Mouse (Mus musculus): ENCODE measurements around the gene Fbxw8. TPM values are rescaled to one million over a fixed set of nuclear protein-coding genes. Genes with fewer than 3 reads are reported as not detected.
A peak's percentile ranks its signal among the peaks of the same experiment; 100 is the strongest.

Gene Fbxw8
- polyA plus RNA-seq, 1 experiment from 2014 or later, result 23.7 TPM

DNA sequence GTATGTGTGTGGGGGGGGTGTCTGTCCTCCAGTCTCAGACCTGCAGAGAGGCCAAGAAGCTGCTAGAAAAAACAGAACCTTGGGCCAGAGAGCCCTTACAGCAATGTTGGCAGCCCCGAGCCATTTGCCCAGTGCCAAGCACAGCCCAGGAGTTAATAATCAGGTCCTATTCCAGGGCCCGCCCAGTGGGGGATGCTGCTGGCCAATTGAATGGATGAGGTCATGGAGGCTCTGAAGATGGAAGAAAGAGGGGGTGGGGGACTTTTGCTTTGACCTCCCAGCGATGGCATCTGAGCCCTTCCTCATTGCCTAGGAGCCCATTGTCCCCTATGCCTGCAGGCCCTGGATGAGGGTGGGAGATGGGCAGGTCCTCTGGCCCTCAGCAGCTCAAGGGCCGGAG lies 123.8 kb downstream of the Fbxw8 start:
- Histone ChIP-seq H3K4me3 (no peak overlapping the region), H3K9me3 (no peaks in the 10 kb centered on the region), H3K27me3 (peaks cover 47% of the 10 kb centered on the region), H3K36me3 (no peaks in the 10 kb centered on the region), H3K9ac (no peak overlapping the region), H3K4me1 (replicated peaks) (peaks cover 33% of the 10 kb centered on the region), H3K4me2 (no peak overlapping the region), H3K27ac (no peak overlapping the region)
- no peak for ATAC-seq (ENCODE audit: low FRiP score)
- WGBS, result 40% methylated on average over 4 of the region's 4 CpGs

- no peaks in the 10 kb centered on the region for H3K36me3 ChIP-seq
- H3K27ac ChIP-seq, result no peak overlapping the region
- no peak overlapping the region for H3K4me2 ChIP-seq
- H3K27me3 ChIP-seq, result peaks cover 52% of the 10 kb centered on the region
- H3K4me1 ChIP-seq (replicated peaks), result peaks cover 37% of the 10 kb centered on the region
- no peak overlapping the region for H3K4me3 ChIP-seq
- H3K9me3 ChIP-seq, result no peaks in the 10 kb centered on the region
- ATAC-seq (ENCODE audit: low FRiP score), result no peak
- H3K9ac ChIP-seq, result no peak overlapping the region
- 49% methylated on average over 5 of the region's 5 CpGs for WGBS
Measured at GRCm38 (mm10) chr5:118031059-118031458, 124.2 kb downstream of the Fbxw8 start.

DNA sequence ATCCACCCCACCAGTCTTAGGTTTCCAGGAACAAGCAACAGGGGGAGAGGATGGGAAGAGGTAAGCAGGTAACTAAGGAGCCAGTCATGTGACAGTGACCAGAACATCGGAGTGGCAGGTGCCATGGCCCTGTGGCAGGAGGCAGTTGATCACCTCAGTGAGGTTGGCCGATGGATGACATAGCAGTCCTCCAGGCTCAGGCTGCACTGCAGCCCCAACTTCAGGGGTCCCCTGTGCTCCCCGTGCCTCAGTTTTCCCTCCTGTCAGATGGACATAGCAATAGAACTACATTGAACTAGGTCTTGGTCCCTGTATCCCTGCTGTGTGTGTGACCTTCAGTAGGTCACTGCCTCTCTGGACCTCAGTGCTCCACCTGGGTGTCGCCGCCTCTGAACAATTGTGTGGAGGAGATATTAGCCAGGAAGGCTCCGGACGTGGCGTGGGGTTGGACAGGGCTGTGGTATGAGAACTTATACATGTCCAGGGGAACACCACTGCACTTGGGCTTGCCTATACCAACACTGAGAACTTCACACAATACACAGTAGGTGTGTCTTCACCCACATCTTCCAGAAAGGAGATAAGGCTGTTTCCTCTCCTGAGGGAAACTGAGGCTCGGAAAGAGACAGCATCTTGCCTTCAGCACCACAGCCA lies 125.1 kb downstream of the Fbxw8 start:
- ATAC-seq (ENCODE audit: low FRiP score), result no peak
- no peaks in the 10 kb centered on the region for H3K36me3 ChIP-seq
- H3K27ac ChIP-seq, result no peak overlapping the region
- no peaks in the 10 kb centered on the region for H3K9me3 ChIP-seq
- no peak overlapping the region for H3K4me3 ChIP-seq
- H3K27me3 ChIP-seq, result peaks cover 61% of the 10 kb centered on the region
- peaks cover 41% of the 10 kb centered on the region for H3K4me1 ChIP-seq (replicated peaks)
- H3K4me2 ChIP-seq, result no peak overlapping the region
- WGBS, result 91% methylated on average over 9 of the region's 9 CpGs
- no peak overlapping the region for H3K9ac ChIP-seq

GRCm38 (mm10) chr5:118029420-118029819 lies 125.8 kb downstream of the Fbxw8 start:
- H3K9ac ChIP-seq, result peak overlapping the region; percentile 51; the same call in 1 of the 2 replicates
- H3K27me3 ChIP-seq, result peaks cover 61% of the 10 kb centered on the region

DNA sequence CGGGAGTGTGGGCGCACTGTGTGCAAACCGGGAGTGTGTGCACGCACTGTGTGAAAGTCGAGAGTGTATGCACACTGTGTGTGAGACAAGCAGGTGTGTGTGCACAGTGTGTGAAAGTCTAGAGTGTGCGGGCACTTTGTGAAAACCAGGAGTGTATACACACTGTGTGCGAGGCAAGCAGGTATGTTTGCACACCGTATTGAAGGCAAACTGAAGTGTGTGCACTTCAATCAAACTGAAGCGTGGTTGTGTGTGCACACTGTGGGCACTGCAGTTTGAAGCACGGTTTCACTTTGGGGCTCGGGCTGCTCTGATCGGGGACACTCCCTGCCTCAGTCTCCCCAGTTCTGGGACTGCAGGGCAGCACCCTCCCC lies 126.2 kb downstream of the Fbxw8 start:
- Histone ChIP-seq H3K9ac (peak overlapping the region; percentile 51; the same call in 1 of the 2 replicates), H3K27me3 (peaks cover 61% of the 10 kb centered on the region), H3K4me3 (peak overlapping the region; percentile 61), H3K36me3 (no peaks in the 10 kb centered on the region), H3K9me3 (no peaks in the 10 kb centered on the region), H3K4me2 (peak overlapping the region; percentile 98), H3K4me1 (replicated peaks) (peaks cover 41% of the 10 kb centered on the region), H3K27ac (no peak overlapping the region)
- no peak; the same call in 1 of the 2 replicates for ATAC-seq (ENCODE audit: low FRiP score)
- 5% methylated on average over 12 of the region's 12 CpGs for WGBS

More at GRCm38 (mm10) chr5:118029420-118029819, 125.8 kb downstream of the Fbxw8 start:
- Histone ChIP-seq H3K4me2 (peak overlapping the region; percentile 98), H3K27ac (no peak overlapping the region), H3K4me3 (peak overlapping the region; percentile 61), H3K9me3 (no peaks in the 10 kb centered on the region), H3K4me1 (replicated peaks) (peaks cover 41% of the 10 kb centered on the region), H3K36me3 (no peaks in the 10 kb centered on the region)
- WGBS, result 5% methylated on average over 10 of the region's 10 CpGs
- no peak for ATAC-seq (ENCODE audit: low FRiP score)

GRCm38 (mm10) chr5:118028191-118029034 lies 126.9 kb downstream of the Fbxw8 start:
- Histone ChIP-seq H3K4me1 (replicated peaks) (peaks cover 41% of the 10 kb centered on the region), H3K4me2 (peak overlapping the region; percentile 98), H3K9ac (peak overlapping the region; percentile 75), H3K9me3 (no peaks in the 10 kb centered on the region), H3K4me3 (peak overlapping the region; percentile 61), H3K27ac (no peak overlapping the region), H3K36me3 (no peaks in the 10 kb centered on the region), H3K27me3 (peaks cover 61% of the 10 kb centered on the region)
- ATAC-seq (ENCODE audit: low FRiP score), result peak; percentile 17; the same call in 1 of the 2 replicates
- 1% methylated on average over 75 of the region's 79 CpGs for WGBS

DNA sequence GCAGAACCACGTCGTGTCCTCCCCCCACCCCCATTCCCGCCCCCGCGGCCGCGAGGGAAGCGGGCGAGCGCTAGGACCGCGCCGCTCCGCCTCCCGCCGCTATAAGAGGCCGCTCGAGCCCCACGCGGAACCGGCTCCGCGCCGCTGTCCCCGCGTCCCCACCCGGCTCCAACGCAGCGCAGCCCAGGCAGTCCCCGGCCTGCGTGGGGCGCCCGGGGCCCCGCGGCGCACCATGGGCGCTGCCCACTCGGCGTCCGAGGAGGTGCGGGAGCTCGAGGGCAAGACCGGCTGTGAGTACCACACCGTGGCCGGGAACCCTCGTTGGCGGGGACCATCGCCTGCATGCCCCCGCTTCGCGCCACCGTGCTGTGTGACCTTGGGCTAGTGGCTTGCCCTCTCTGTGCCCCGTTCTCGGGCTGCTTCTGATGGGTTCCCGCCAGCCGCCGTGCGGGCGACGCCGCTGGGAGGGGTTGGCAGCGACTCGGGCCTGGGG lies 127.5 kb downstream of the Fbxw8 start, which contains the start of gene Tesc:
TSS of gene Tesc (plus strand) at position 46 of the 493 bp plus-strand sequence.
- peak within 1 kb of the TSS; percentile 75 for H3K9ac ChIP-seq
- no peak within 1 kb of the TSS for H3K27ac ChIP-seq
- peaks cover 61% of the 10 kb centered on the region for H3K27me3 ChIP-seq
- H3K4me2 ChIP-seq, result peak within 1 kb of the TSS; percentile 98
- peak within 1 kb of the TSS; percentile 61 for H3K4me3 ChIP-seq
- no peaks in the 10 kb centered on the region for H3K36me3 ChIP-seq
- peaks cover 41% of the 10 kb centered on the region for H3K4me1 ChIP-seq (replicated peaks)
- ATAC-seq (ENCODE audit: low FRiP score), result 0 out of 2 replicates have a peak, but pooled peaks have one; percentile 14
- H3K9me3 ChIP-seq, result no peaks in the 10 kb centered on the region
- under 1% methylated on average over 61 of the region's 63 CpGs for WGBS

DNA sequence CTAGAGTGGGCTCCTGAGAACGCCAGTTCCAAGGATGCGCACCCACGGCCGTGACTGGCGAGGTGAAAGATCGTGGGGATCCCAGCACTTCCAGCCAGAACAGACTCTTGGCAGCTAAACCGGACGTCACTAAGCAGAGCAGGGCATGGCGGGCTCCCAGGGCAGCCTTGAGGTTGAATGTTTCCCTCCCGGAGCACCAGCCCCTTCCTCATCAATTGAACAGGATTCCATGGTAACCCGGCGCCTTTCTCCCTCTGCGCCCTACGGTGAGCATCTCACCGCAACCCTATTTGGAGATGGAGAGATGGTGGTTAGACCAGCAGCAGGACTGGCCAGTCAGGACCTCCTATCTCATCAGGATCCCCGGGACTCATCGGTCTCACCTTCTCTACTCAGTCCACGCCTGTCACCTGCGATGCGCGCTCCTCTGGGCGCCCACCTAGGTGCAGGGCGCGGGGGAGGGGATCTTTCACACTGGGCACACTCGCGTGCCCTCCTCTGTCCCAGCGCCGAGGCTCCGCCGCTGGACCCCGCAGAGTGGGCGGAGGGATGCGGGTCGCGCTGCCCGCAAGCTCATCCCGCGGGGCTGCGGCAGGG lies 128.1 kb downstream of the Fbxw8 start:
- peak overlapping the region; percentile 61 for H3K4me3 ChIP-seq
- under 1% methylated on average over 39 of the region's 39 CpGs for WGBS
- H3K9me3 ChIP-seq, result no peaks in the 10 kb centered on the region
- peaks cover 61% of the 10 kb centered on the region for H3K27me3 ChIP-seq
- H3K4me1 ChIP-seq (replicated peaks), result peaks cover 41% of the 10 kb centered on the region
- H3K4me2 ChIP-seq, result peak overlapping the region; percentile 98
- no peak overlapping the region for H3K27ac ChIP-seq
- ATAC-seq (ENCODE audit: low FRiP score), result 0 out of 2 replicates have a peak, but pooled peaks have one; percentile 7
- H3K9ac ChIP-seq, result peak overlapping the region; percentile 75
- no peaks in the 10 kb centered on the region for H3K36me3 ChIP-seq

- H3K27ac ChIP-seq, result no peak overlapping the region
- H3K9ac ChIP-seq, result no peak overlapping the region
- ATAC-seq (ENCODE audit: low FRiP score), result no peak
- H3K4me2 ChIP-seq, result peak overlapping the region; percentile 98
- peaks cover 61% of the 10 kb centered on the region for H3K27me3 ChIP-seq
- H3K4me1 ChIP-seq (replicated peaks), result peaks cover 41% of the 10 kb centered on the region
- 1% methylated on average over 13 of the region's 13 CpGs for WGBS
- H3K36me3 ChIP-seq, result no peaks in the 10 kb centered on the region
- H3K9me3 ChIP-seq, result no peaks in the 10 kb centered on the region
- no peak overlapping the region for H3K4me3 ChIP-seq
Measured at GRCm38 (mm10) chr5:118026343-118026742, 128.9 kb downstream of the Fbxw8 start.

GRCm38 (mm10) chr5:118025880-118026279 lies 129.4 kb downstream of the Fbxw8 start:
- 2% methylated on average over 12 of the region's 12 CpGs for WGBS
- H3K9me3 ChIP-seq, result no peaks in the 10 kb centered on the region
- no peaks in the 10 kb centered on the region for H3K36me3 ChIP-seq
- peaks cover 57% of the 10 kb centered on the region for H3K27me3 ChIP-seq
- no peak for ATAC-seq (ENCODE audit: low FRiP score)
- no peak overlapping the region for H3K9ac ChIP-seq
- H3K4me2 ChIP-seq, result peak overlapping the region; percentile 98; the same call in 1 of the 2 replicates
- no peak overlapping the region for H3K27ac ChIP-seq
- H3K4me3 ChIP-seq, result no peak overlapping the region
- peaks cover 41% of the 10 kb centered on the region for H3K4me1 ChIP-seq (replicated peaks)

DNA sequence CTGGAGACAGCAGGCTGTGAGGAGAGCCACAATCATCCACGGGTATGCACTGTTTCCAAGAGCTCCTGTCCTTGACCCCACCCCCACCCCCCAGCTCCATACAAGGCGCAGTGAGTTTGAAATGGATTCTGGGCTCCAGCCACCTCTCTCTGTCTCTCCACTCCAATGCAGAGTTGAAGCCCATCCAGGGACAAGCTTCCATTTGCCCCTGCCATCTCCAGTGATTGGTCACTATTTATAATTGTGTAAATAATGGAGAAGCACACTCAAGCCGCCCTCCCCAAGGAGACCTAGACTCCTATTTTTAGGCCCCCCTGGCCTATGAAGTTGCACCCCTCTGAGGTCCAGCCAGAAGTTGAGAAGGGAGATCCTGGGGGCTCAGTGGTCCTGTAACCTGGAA lies 132.2 kb downstream of the Fbxw8 start:
- Histone ChIP-seq H3K36me3 (no peaks in the 10 kb centered on the region), H3K4me1 (replicated peaks) (peaks cover 24% of the 10 kb centered on the region), H3K4me3 (no peak overlapping the region), H3K9me3 (no peaks in the 10 kb centered on the region), H3K27ac (no peak overlapping the region), H3K9ac (no peak overlapping the region), H3K27me3 (peaks cover 37% of the 10 kb centered on the region), H3K4me2 (no peak overlapping the region)
- WGBS, result 80% methylated on average over 3 of the region's 3 CpGs
- ATAC-seq (ENCODE audit: low FRiP score), result no peak

GRCm38 (mm10) chr5:118019905-118020304 lies 135.4 kb downstream of the Fbxw8 start:
- no peak for ATAC-seq (ENCODE audit: low FRiP score)
- H3K27me3 ChIP-seq, result 0 out of 2 replicates have a peak, but pooled peaks cover 10% of the 10 kb centered on the region
- H3K9ac ChIP-seq, result 0 out of 2 replicates have a peak overlapping the region, but pooled peaks have one; percentile 3
- 70% methylated on average over 11 of the region's 11 CpGs for WGBS
- H3K36me3 ChIP-seq, result no peaks in the 10 kb centered on the region
- no peak overlapping the region for H3K4me2 ChIP-seq
- H3K4me3 ChIP-seq, result no peak overlapping the region
- H3K27ac ChIP-seq, result no peak overlapping the region
- peaks cover 9% of the 10 kb centered on the region for H3K4me1 ChIP-seq (replicated peaks)
- no peaks in the 10 kb centered on the region for H3K9me3 ChIP-seq

Data from hindbrain, embryonic 13.5 days (tissue).